Mouse (Mus musculus) heart, postnatal 4 days (tissue): Measurements from ENCODE around the gene Aldob. TPM values are rescaled to one million over a fixed set of nuclear protein-coding genes. Genes with fewer than 3 reads are reported as not detected.

ENCODE experiments used
- DNase-seq: peaks from one replicate; pipeline ENCODE4 v3.0.0; 2021
- total RNA-seq, 2 experiments: library from RNA; stranded (reverse); gene quantifications; 2 replicates each; pipeline ENCODE4 v1.2.3; 2021

The Aldob gene
- under 1 TPM; 0.17 to 0.20 TPM for total RNA-seq

DNA sequence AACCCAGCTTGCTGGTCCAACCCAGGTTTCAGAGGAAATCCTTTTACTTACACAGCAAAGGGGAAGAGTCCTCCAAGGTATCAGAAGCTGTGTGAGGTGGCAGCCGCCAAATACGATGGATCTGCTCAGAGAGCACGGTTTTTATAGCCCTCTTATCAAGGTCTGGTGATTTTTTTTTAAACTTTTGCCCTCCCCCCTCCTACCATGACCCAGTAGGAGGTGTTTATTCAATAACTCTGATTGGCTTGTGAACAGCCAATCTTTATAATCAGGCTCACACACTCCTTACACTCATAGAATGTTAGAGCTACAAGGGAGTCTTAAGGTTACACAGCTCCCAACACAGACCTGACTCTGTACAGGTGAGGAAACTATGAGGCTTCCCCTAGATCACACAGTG lies at the start of gene Aldob:
Aldob (minus strand) TSS at position 164 of the 400 bp plus-strand sequence.
- no peak for DNase-seq

DNA sequence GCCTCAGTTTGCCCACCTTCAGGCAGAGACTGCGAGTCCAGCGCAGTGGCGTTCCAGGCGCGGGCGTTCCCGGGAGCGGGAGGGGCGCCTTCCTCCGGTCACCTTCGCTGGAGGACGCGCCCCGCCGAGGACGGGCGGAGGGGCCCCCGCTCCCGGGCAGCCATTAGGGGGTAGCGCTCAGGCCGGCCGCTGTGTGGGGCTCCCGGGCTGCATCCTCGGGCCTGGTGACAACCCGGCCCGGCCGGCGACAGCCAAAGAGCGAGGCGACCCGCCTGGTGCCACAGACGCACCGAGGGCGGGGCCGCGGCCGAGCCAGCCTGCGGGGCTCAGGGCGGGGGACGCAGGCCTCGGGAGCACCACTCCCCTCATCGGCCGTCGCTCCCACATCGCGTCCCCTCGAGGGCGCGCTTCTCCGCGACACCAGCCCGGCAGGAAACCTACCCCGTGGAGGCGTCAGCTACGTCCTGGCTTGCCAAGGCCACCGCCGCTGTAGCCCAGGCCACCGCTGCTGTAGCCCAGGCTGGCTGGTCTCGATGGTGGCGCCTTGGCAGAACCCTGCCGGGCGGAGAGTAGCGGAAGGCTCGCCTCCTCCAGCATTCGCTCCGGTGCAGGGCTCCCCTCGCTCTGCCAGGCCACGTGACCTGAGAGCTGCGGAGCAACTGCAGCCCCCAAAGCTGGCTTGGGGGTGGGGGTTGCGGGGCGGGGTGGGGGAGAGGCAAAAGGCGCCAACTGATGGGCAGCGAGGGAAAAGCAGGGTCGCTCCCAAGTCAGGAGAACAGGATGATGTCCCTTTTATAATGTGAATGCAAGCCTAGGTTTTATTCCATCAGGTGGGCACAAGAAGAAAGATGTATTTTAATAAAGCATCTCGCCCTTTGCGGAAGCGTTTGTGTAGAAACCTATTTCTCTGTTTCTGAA lies 48.1 kb upstream of the Aldob start, which contains the start of gene Tmem246:
Tmem246 (minus strand) TSS at position 694 of the 918 bp plus-strand sequence.
- DNase-seq, result peak; percentile 80

DNA sequence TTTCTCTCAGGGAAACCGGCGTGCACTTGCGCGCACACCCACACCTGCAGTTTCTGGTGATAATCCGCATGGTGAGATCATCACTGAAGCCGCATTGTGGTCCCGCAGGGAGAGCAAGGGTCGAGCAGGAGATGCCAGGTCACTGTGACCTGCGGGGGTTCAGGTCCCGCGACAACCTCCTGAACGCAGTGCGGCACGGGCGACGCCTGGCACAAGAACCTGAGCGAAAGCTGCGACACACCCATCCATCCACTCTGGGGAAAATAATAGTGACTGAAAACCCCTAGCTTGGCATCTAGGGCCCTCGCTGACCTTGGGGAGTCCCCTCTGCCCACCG lies 47.5 kb upstream of the Aldob start:
- no peak for DNase-seq

DNA sequence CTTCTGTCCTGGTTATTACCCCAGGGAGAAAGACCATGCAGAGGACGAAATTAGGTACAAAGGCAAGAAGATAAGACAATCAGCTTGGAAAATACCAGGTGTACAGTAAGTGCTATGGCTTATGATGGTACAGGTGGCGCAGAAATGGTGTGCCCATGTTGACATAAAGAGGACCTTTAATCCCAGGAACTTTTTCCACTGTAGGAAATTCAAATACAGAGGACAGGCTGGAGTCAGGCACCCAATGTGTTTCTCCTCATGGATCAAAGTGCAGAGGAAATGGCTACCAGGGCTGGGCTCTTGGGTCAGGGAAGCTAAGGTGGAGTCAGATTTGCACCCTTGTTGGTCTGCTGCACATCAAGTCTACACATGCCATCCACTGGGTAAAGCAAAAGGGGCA lies 40.8 kb upstream of the Aldob start:
- DNase-seq, result no peak

DNA sequence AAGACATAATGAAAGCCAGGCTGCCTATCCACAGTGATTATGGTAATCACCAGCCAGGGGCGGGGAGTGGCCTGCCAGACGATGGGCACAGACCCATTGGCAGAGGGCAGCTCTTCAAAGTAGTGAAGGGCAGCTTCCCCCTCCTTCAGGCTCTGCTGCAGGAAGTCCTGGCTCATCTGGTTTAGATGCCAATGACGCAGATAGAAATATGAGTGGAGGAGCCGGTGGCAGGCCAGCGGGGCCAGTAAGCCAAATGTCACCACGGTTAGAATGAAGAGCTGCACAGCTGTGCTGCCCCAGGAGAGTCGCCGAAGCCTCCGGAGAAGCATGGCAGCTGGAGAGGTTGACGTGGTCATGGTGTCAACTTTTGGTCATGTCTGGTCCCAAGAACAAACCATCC lies 37.5 kb upstream of the Aldob start:
- DNase-seq, result no peak

DNA sequence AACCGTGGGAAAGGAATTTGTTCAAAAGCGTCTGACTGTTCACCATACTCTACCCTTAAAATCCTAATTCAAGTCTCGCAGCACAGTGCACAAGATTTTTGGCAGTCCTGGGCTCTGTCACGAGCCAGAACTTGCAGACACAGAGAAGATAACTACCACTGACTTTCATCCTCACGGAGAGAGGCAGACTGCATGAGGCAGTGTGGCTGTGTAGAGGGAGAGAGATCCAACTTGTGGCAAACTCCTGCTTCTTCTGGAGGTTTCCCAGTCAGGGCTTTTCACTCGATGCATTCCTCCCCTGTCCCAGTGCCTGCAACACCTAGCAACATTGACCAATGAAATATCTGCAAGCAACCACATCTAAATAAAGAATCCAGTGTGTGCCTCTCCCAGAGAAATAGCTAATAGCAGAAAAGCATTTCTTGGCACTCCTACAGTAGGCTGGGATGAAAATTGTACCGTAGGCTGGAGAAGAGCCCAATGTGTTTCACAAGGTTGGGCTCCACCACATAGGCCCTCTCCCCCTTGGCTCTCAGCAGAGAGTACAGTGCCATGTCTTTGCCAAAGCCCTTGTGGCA lies 36.3 kb upstream of the Aldob start:
- DNase-seq, result peak; percentile 41

DNA sequence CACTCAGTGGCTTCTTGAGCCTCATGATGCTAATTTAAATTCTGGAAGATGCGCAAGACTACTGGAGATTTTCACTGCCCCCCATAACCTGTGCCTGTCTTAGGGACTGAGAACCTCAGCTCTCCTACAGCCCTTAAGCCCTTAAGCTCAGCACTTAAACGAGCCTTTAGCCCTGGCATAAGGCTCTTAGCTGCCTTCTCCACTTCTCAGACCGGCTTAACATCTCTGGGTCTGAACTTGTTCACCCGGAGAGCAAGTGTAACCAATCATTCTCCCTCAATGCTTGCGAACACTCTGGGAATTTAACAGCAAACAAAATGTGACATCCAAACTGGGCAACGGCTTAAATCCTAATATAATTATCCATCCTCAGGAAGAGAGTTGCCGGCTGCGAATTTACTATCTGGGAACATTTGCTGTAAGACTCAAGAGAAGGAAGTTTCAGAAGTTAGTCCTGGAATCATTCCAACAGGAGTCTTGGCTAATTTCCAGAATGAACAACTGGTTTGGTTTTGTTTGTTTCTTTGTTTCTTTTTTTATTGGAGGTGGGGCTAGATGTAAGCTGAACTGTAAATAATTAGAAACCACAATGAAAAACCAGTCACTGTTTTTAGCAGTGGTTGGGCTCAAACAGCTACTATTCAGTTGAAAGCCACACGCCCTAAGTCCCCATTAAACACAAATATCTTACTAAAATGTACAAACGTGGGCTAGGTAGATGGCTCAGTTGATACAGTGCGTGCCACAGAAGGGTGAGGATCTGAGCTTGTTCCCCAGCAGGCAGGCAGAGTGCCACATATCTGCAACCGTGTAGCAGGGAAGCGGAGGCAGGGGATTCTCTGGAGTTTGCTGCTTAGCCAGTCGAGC lies 34.9 kb upstream of the Aldob start:
- DNase-seq, result no peak

DNA sequence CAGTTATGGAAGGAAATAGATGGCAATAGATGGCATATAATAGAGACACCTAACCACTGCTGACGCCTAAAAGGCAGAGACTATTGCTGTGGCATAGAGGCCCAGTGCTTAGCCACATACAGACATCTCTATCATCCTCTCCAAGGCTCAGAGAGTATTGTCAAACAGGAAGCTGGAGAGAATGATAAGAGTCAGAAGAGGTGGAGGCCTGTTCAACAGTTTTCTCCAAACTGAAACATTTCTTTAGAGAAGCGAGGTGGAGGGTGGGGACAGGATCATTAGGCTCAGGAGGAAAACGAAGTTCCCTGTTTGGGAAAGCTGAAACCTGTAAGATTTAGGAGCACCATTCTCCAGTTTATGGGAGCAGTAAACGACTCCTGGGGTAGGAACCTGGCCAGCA lies 31.9 kb upstream of the Aldob start:
- DNase-seq, result no peak

DNA sequence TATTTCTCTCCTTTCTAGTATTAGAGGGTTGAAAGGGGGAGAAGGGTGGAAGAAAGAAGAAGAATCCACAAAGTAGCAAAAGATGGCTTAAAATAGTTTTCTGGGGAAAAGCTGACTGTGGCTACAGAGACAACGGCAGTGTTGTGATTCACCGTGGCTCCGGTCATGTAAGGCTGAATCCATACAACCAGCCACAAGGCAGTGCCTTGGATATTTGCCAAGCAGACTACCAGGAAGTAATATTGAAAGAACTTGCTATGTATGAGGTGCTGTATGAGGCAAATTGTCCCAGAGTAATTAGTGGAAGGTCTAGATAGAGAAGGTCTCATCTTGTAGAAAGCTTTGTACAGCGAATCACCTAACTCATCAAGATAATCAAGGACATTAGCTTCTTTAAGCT lies 22.8 kb upstream of the Aldob start:
- DNase-seq, result no peak

DNA sequence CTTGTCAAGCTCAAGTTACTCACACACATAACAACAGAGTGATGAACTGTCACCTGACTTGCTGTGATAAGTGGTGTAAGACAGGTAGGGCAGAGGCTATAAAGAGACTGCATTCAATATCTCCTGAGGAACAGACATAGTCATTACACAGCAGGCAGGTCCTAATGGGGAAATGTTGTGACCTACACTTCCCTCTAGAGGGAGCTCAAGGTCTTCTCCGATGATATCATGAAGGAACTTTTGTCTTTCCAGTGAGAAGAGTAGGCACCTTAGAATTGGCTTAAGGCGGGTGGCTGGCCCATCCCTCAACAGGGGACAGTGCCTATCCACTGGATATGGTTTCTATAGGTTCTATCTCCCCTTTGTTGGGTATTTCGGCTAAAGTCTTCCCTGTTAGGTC lies 18.3 kb upstream of the Aldob start:
- peak; percentile 72 for DNase-seq

DNA sequence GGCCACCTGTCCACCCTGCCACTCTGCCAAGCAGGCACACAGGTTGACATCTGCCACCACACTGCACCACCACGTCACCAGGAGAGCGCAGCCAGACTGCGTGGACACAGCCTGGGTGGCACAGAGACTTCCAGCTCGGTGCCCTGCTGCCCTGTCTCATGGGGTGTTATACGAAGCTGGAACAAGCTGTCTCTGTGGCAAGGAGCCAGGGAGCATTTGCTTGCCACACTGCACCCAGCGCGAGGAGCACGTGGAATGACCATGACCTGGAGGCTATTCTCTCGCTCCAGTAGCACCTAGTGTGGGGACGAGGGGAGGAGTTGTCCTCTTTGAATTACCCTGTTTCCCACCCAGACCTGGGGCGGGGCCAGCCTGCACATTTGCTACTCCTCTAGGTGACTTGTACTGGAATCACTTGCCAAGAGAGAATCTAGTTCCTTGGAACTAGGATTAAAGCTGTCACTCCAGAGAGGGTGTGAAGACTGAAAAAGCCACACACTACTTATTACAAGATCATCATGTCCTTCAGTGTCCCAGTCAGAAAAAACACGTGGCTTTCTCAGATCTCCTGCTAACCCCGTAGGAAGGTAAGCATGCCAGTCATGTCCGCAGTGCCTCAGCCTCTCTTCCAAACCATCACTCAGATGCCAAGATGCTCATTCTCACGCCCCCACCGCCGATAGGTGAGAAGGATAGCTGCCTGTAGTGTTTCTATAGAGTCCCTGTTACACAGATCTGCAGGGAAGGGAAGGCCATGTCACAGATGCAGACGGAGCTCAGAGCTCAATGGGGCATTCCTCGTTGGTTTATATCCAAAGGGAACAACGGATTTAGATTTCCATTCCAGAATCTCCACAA lies 10.8 kb upstream of the Aldob start:
- peak; percentile 53 for DNase-seq

DNA sequence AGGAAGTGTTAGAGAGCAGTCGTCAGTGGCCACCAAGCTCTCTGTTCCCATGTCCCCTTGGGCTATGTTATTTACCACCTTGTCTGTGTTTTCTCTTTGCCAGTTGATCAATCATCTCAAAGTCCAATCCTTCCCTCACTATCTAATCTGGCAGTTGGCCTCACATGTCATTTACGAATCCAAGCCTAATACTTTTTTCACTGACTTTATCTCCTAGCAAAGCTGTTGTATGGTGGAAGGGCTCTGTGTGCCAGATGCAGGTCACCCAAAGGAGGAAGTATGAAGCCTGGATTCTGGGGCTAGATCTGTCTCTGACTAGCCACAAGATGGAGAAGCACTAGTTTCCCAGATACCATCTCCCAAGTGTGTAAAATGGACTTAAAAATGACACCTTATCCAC lies 8.8 kb upstream of the Aldob start:
- DNase-seq, result no peak

DNA sequence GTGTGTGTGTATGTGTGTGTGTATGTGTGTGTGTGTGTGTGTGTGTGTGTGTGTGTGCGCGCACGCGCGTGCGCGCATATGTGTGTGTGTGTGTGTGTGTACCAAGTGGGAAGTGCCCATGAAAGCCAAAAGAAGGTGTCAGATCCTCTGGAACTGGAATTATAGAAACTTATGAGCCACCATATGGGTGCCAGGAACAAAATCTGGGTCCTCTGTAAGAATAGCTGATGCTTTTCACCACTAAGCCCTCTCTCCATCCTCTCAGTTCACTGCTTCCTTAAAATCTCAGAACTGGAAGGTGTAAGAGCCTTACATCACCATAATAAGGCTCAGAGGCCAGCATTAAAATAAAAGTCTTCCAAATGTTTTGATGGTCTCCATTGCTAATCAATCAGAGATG lies 8.0 kb upstream of the Aldob start:
- DNase-seq, result no peak

DNA sequence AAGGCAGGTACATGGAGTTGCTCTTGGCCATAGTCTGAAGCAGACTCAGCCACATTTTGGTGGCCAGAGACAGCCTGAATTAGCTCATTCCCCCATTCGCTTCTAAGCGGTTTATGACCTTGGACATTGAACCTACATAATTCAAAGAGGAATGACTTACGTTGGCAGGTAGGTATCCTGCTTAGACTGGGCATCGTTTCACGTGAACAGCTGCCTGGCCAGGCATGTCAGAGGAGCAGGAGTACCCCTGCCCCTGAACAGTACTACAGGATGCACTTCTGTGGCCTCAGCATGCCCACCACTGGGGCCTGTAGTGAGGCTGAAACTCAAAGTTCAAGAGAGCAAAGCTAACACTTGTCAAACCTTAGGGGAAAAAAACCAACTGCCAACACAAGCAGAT lies 4.0 kb upstream of the Aldob start:
- no peak for DNase-seq

DNA sequence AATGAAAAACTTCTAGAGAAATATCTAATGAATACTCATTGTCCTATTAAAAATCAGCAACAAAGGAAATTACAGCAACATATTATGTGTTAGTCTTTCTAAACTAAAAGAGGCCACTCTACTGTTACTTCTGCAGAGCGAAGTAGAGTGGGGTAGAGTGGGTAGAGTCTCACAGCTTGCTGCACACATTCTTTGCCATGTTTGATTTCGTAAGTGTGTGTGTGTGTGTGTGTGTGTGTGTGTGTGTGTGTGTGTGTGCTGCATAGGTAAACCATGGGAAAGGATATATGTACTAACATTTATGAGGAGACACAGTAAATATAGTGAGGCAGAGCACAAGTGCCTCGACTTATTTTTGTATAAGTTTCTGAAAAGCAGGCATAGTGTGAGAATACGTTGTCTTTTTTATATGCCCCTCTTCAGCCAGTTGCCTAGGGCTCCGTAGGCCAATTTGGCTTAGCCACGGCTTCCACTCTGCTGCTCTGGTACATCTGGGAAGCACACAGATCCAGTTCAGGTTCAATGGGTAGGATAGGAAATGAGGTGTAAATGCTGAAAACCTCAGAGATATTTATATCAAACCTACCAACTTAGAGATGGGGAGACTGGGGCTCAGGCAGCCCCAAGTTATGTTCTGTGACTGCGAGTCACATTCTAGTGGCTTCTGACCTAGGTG lies 1.7 kb downstream of the Aldob start:
- no peak for DNase-seq

DNA sequence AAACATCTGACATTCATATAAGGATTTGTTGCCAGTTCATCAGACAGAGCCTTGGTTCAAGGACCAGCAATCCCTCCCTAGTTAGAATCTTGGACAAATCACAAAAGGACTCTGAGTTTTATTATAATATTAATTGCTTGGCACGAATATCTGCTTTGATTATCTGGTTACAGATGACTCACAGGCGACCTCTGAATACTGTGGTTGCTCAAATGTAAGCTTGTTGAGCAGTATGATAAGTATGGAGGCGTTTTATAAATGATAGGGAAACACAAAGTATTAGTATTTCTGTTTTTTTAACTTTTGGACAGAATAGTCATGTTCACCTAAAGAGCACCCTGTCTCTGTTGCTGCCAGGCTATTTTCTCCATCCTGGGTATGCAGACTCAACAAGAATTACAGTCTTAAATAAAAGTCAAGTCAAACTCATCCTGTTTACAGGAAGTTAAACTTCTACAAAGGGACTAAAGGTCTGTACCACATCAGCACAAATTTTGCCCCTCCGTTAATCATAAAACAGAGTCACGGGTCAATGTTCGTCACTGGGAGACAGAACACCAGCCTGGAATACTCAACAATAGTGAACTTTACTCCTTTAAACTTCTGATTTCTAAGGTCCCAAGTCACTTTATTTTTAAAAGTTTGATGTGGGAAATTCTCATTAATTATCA lies 2.3 kb downstream of the Aldob start:
- DNase-seq, result no peak

DNA sequence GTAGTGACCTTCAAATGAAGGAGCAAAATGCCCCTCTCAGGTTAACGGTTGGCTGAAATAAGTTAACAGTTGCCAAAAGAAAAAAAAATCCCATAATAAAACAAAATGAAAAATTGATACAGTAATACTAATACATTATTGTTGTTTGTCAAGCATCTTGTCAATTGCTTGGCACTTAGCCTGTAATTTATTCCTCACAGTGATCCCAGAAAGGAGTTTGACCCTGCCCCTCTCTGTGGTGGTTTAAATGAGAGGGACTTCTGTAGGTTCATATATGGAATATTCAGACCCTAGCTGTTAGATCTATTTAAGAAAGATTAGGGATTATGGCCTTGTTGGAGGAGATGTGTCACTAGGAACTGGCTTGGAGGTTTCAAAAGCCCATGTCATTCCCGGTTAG lies 3.3 kb downstream of the Aldob start:
- no peak for DNase-seq

DNA sequence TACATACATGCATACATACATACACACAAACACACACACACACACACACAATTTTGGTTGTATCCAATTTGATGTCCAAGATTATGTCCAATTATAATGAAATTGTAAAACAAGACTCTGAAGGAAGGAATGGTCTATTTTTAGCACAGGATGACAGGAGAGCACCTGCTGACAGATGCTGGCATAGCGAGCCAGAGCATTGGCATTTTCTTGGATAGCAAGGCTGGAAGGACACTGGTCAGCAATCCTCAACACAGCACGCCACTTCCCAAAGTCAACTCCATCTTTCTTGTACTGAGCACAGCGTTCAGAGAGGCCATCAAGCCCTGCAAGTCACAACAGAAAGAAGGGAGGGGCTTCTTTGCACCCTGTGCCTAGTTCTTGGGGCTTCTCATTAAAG lies 8.4 kb downstream of the Aldob start:
- peak; percentile 13 for DNase-seq

DNA sequence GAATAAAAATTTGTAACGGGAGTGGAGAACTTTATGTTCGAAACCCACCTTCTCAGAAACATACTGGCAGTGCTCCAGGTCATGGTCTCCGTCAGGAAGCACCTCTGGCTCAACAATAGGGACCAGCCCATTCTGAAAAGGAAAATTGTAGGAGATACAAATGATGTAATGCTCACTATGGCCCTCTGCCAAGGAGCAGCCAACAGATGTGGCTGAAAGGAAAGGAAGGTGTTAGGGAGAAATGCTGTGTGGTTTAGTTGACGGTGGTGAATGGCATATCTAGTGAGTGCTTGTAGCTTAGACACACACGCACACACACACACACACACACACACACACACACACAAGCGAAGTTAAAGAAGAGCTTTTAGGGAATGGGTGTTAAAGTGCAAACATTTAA lies 9.7 kb downstream of the Aldob start:
- peak; percentile 45 for DNase-seq

DNA sequence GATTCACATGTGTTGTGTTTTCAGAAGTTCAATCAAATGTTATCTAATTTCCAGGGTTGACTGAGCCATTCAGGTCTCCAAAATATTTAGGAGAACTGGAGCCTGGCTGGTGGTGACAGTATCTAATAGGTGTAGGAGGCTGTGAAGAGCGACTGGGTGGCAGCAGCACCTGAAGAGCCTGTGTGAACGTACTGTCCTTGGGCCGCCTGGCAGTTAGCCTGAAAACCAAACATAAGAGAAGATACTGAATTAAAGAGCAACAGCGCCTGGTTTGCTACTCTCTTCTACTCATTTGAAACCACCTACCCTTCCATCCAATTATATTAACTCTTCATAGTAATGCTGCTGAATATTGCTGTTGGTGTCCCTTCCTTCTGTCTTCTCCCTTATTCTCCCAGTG lies 12.7 kb downstream of the Aldob start:
- DNase-seq, result no peak

DNA sequence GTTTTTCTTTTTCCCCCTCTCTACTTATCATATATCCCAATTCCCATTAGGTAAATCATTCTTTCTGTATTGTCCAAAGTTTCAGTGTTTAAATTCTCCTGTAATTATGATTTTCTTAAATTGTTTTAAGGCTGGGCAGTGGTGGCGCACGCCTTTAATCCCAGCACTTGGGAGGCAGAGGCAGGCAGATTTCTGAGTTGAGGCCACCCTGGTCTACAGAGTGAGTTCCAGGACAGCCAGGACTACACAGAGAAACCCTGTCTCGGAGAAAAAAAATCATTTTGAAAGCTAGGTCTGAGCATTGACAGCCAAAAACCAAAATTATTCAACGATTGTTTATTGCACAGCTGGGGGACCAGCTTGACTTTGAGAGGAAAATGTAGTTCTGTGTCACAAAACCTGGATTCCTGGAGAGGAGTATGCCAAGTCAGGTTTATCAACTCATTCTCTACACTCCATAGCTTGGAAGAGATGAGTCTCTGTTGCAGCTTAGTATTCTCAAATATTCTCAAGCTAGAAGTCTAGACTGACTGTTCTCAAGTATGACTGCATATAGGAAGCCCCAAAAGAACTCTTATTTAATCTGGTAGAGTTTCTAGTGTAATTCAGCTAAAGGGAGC lies 13.6 kb downstream of the Aldob start:
- DNase-seq, result no peak
